Mouse (Mus musculus): ENCODE measurements around the gene Nrtn.

- TF ChIP-seq CTCF (IDR thresholded peaks at IDR 0.05; ENCODE audit: control insufficient read depth, insufficient read depth, insufficient replicate concordance, low read depth, low read length): no peak
- no peak for TF ChIP-seq POLR2A (IDR thresholded peaks at IDR 0.05; ENCODE audit: control insufficient read depth, low read depth, low read length)
These were observed 32.0 kb upstream of the Nrtn start for GRCm38 (mm10) chr17:56789286-56789685.

Measured in testis, adult 2 months (tissue).